Mouse (Mus musculus): Measurements from ENCODE around the gene Ier2. TPM values are rescaled to one million over a fixed set of nuclear protein-coding genes. Genes with fewer than 3 reads are reported as not detected.

The Ier2 gene
- polyA plus RNA-seq, 1 experiment from 2014 or later = 20.3 TPM

GRCm38 (mm10) chr8:84639162-84640009 is 23.3 kb downstream of the Ier2 start:
- Histone ChIP-seq H3K4me1 (ENCODE audit: control insufficient read depth, low read depth, low read length) (peaks cover 16% of the 10 kb centered on the region), H3K27ac (ENCODE audit: low read length) (peak overlapping the region; percentile 52; the same call in 1 of the 2 replicates), H3K27me3 (ENCODE audit: control insufficient read depth, insufficient read depth, low read depth, low read length) (peaks cover 16% of the 10 kb centered on the region), H3K36me3 (ENCODE audit: control insufficient read depth, insufficient read depth) (no peaks in the 10 kb centered on the region), H3K4me3 (ENCODE audit: low read depth, low read length) (peak overlapping the region; percentile 74), H3K9ac (ENCODE audit: low read depth, low read length) (peak overlapping the region; percentile 76), H3K9me3 (replicated peaks; ENCODE audit: control insufficient read depth, low read length) (no peaks in the 10 kb centered on the region), H3K4me2 (ENCODE audit: low read depth, low read length) (peak overlapping the region; percentile 96)
- ATAC-seq (ENCODE audit: low read depth) = peak; percentile 96
- under 1% methylated on average over 106 of the region's 106 CpGs for WGBS (ENCODE audit: insufficient replicate concordance)

GRCm38 (mm10) chr8:84638555-84639161 is 24.0 kb downstream of the Ier2 start:
- 0 out of 2 replicates have a peak, but pooled peaks have one; percentile 2 for ATAC-seq (ENCODE audit: low read depth)
- Histone ChIP-seq H3K4me3 (ENCODE audit: low read depth, low read length) (peak overlapping the region; percentile 74), H3K4me2 (ENCODE audit: low read depth, low read length) (peak overlapping the region; percentile 96), H3K9me3 (replicated peaks; ENCODE audit: control insufficient read depth, low read length) (no peaks in the 10 kb centered on the region), H3K27ac (ENCODE audit: low read length) (peak overlapping the region; percentile 50; the same call in 1 of the 2 replicates), H3K36me3 (ENCODE audit: control insufficient read depth, insufficient read depth) (no peaks in the 10 kb centered on the region), H3K27me3 (ENCODE audit: control insufficient read depth, insufficient read depth, low read depth, low read length) (peaks cover 16% of the 10 kb centered on the region), H3K4me1 (ENCODE audit: control insufficient read depth, low read depth, low read length) (peaks cover 16% of the 10 kb centered on the region), H3K9ac (ENCODE audit: low read depth, low read length) (peak overlapping the region; percentile 76)
- under 1% methylated on average over 52 of the region's 52 CpGs for WGBS (ENCODE audit: insufficient replicate concordance)

GRCm38 (mm10) chr8:84637946-84638554 is 24.6 kb downstream of the Ier2 start:
- Histone ChIP-seq H3K36me3 (ENCODE audit: control insufficient read depth, insufficient read depth) (no peaks in the 10 kb centered on the region), H3K27me3 (ENCODE audit: control insufficient read depth, insufficient read depth, low read depth, low read length) (peaks cover 16% of the 10 kb centered on the region), H3K9me3 (replicated peaks; ENCODE audit: control insufficient read depth, low read length) (no peaks in the 10 kb centered on the region), H3K4me3 (ENCODE audit: low read depth, low read length) (peak overlapping the region; percentile 74), H3K4me1 (ENCODE audit: control insufficient read depth, low read depth, low read length) (peaks cover 16% of the 10 kb centered on the region), H3K9ac (ENCODE audit: low read depth, low read length) (peak overlapping the region; percentile 76), H3K4me2 (ENCODE audit: low read depth, low read length) (peak overlapping the region; percentile 96), H3K27ac (ENCODE audit: low read length) (no peak overlapping the region)
- 45% methylated on average over 8 of the region's 8 CpGs for WGBS (ENCODE audit: insufficient replicate concordance)
- ATAC-seq (ENCODE audit: low read depth) = no peak

- Histone ChIP-seq H3K9ac (ENCODE audit: low read depth, low read length) (no peak overlapping the region), H3K4me2 (ENCODE audit: low read depth, low read length) (no peak overlapping the region), H3K4me1 (ENCODE audit: control insufficient read depth, low read depth, low read length) (peaks cover 16% of the 10 kb centered on the region), H3K27me3 (ENCODE audit: control insufficient read depth, insufficient read depth, low read depth, low read length) (peaks cover 16% of the 10 kb centered on the region), H3K36me3 (ENCODE audit: control insufficient read depth, insufficient read depth) (no peaks in the 10 kb centered on the region), H3K9me3 (replicated peaks; ENCODE audit: control insufficient read depth, low read length) (no peaks in the 10 kb centered on the region), H3K4me3 (ENCODE audit: low read depth, low read length) (no peak overlapping the region), H3K27ac (ENCODE audit: low read length) (no peak overlapping the region)
- WGBS (ENCODE audit: insufficient replicate concordance) = 77% methylated on average over 17 of the region's 17 CpGs
- no peak for ATAC-seq (ENCODE audit: low read depth)
Observed at GRCm38 (mm10) chr8:84636051-84636691, 26.5 kb downstream of the Ier2 start.

- Histone ChIP-seq H3K9me3 (replicated peaks; ENCODE audit: control insufficient read depth, low read length) (no peaks in the 10 kb centered on the region), H3K9ac (ENCODE audit: low read depth, low read length) (no peak overlapping the region), H3K4me1 (ENCODE audit: control insufficient read depth, low read depth, low read length) (peaks cover 12% of the 10 kb centered on the region), H3K27me3 (ENCODE audit: control insufficient read depth, insufficient read depth, low read depth, low read length) (peaks cover 16% of the 10 kb centered on the region), H3K4me3 (ENCODE audit: low read depth, low read length) (no peak overlapping the region), H3K4me2 (ENCODE audit: low read depth, low read length) (no peak overlapping the region), H3K27ac (ENCODE audit: low read length) (no peak overlapping the region), H3K36me3 (ENCODE audit: control insufficient read depth, insufficient read depth) (no peaks in the 10 kb centered on the region)
- 64% methylated on average over 14 of the region's 14 CpGs for WGBS (ENCODE audit: insufficient replicate concordance)
- ATAC-seq (ENCODE audit: low read depth) = no peak
Observed at GRCm38 (mm10) chr8:84635397-84636050, 27.1 kb downstream of the Ier2 start.

- H3K4me2 ChIP-seq (ENCODE audit: low read depth, low read length) = no peak overlapping the region
- no peak overlapping the region for H3K27ac ChIP-seq (ENCODE audit: low read length)
- no peak for ATAC-seq (ENCODE audit: low read depth)
- H3K4me3 ChIP-seq (ENCODE audit: low read depth, low read length) = no peak overlapping the region
- peaks cover 16% of the 10 kb centered on the region for H3K27me3 ChIP-seq (ENCODE audit: control insufficient read depth, insufficient read depth, low read depth, low read length)
- 66% methylated on average over 9 of the region's 9 CpGs for WGBS (ENCODE audit: insufficient replicate concordance)
- no peak overlapping the region for H3K9ac ChIP-seq (ENCODE audit: low read depth, low read length)
- H3K4me1 ChIP-seq (ENCODE audit: control insufficient read depth, low read depth, low read length) = peaks cover 7% of the 10 kb centered on the region
- no peaks in the 10 kb centered on the region for H3K9me3 ChIP-seq (replicated peaks; ENCODE audit: control insufficient read depth, low read length)
- no peaks in the 10 kb centered on the region for H3K36me3 ChIP-seq (ENCODE audit: control insufficient read depth, insufficient read depth)
Observed at GRCm38 (mm10) chr8:84634849-84635304, 27.8 kb downstream of the Ier2 start.

- Histone ChIP-seq H3K4me3 (ENCODE audit: low read depth, low read length) (no peak overlapping the region), H3K9ac (ENCODE audit: low read depth, low read length) (no peak overlapping the region)
- WGBS (ENCODE audit: insufficient replicate concordance) = 51% methylated on average over 10 of the region's 10 CpGs
Observed at GRCm38 (mm10) chr8:84633841-84634584, 28.6 kb downstream of the Ier2 start.

GRCm38 (mm10) chr8:84631813-84632212 is 30.8 kb downstream of the Ier2 start:
- no peak for ATAC-seq (ENCODE audit: low read depth)
- no peaks in the 10 kb centered on the region for H3K4me1 ChIP-seq (ENCODE audit: control insufficient read depth, low read depth, low read length)
- H3K27me3 ChIP-seq (ENCODE audit: control insufficient read depth, insufficient read depth, low read depth, low read length) = no peaks in the 10 kb centered on the region; the same call in 1 of the 2 replicates
- WGBS (ENCODE audit: insufficient replicate concordance) = 72% methylated on average over 4 of the region's 4 CpGs
- no peak overlapping the region for H3K4me3 ChIP-seq (ENCODE audit: low read depth, low read length)
- H3K9me3 ChIP-seq (replicated peaks; ENCODE audit: control insufficient read depth, low read length) = no peaks in the 10 kb centered on the region
- no peak overlapping the region for H3K27ac ChIP-seq (ENCODE audit: low read length)
- no peak overlapping the region for H3K4me2 ChIP-seq (ENCODE audit: low read depth, low read length)
- no peaks in the 10 kb centered on the region for H3K36me3 ChIP-seq (ENCODE audit: control insufficient read depth, insufficient read depth)
- no peak overlapping the region for H3K9ac ChIP-seq (ENCODE audit: low read depth, low read length)

More at GRCm38 (mm10) chr8:84633841-84634584, 28.6 kb downstream of the Ier2 start:
- no peak for ATAC-seq (ENCODE audit: low read depth)
- H3K4me2 ChIP-seq (ENCODE audit: low read depth, low read length) = no peak overlapping the region
- peaks cover 16% of the 10 kb centered on the region for H3K27me3 ChIP-seq (ENCODE audit: control insufficient read depth, insufficient read depth, low read depth, low read length)
- H3K27ac ChIP-seq (ENCODE audit: low read length) = no peak overlapping the region
- H3K4me1 ChIP-seq (ENCODE audit: control insufficient read depth, low read depth, low read length) = peaks cover 7% of the 10 kb centered on the region
- H3K9me3 ChIP-seq (replicated peaks; ENCODE audit: control insufficient read depth, low read length) = no peaks in the 10 kb centered on the region
- no peaks in the 10 kb centered on the region for H3K36me3 ChIP-seq (ENCODE audit: control insufficient read depth, insufficient read depth)

Measured in liver, embryonic 16.5 days (tissue).